Mouse (Mus musculus) forebrain, embryonic 16.5 days (tissue): ENCODE results near the gene Ywhae. TPM values are rescaled to one million over a fixed set of nuclear protein-coding genes. Genes with fewer than 3 reads are reported as not detected.

Experiments used
- ATAC-seq: fragments of 200-750 bp; cut with Nextera tagmentation; 2 replicates; pipeline ENCODE4 v1.8.0; 2017; ENCODE audit warnings: mild to moderate bottlenecking, moderate library complexity
- H3K27ac ChIP-seq: fragments of 300-500 bp; sonication (generic); 2 replicates; pipeline ENCODE4 v1.5.1; 2014; ENCODE audit warnings: low read length, control low read depth
- H3K27me3 ChIP-seq: fragments of 300-500 bp; sonication (generic); replicated peaks from 2 replicates; pipeline ENCODE4 v1.6.1; 2014; ENCODE audit warnings: low read length; ENCODE audit not compliant: control insufficient read depth, insufficient read depth
- H3K36me3 ChIP-seq: fragments of 300-500 bp; sonication (generic); 2 replicates; pipeline ENCODE4 v1.6.1; 2014; ENCODE audit not compliant: control insufficient read depth, insufficient read depth
- H3K4me1 ChIP-seq: fragments of 300-500 bp; sonication (generic); replicated peaks from 2 replicates; pipeline ENCODE4 v1.6.1; 2014; ENCODE audit warnings: low read length; ENCODE audit not compliant: control insufficient read depth, insufficient read depth
- H3K4me2 ChIP-seq: fragments of 300-500 bp; sonication (generic); 2 replicates; pipeline ENCODE4 v1.6.1; 2014; ENCODE audit warnings: mild to moderate bottlenecking, low read length, control low read depth
- H3K4me3 ChIP-seq: fragments of 300-500 bp; sonication (generic); replicated peaks from 2 replicates; pipeline ENCODE4 v1.5.1; 2014; ENCODE audit warnings: mild to moderate bottlenecking, low read length, control low read depth
- H3K9ac ChIP-seq: fragments of 300-500 bp; sonication (generic); replicated peaks from 2 replicates; pipeline ENCODE4 v1.6.1; 2014; ENCODE audit warnings: low read depth, low read length, control low read depth
- H3K9me3 ChIP-seq: fragments of 300-500 bp; sonication (generic); 2 replicates; pipeline ENCODE4 v1.6.1; 2016; ENCODE audit warnings: low read length; ENCODE audit not compliant: control insufficient read depth
- WGBS: fragments of 180-500 bp; shearing (Covaris S2); extraction: QIAGEN DNeasy Blood & Tissue Kit; methylation state at CpG from one replicate; pipeline ENCODE4 v1.1.7; 2014; 5-methylcytosine and 5-hydroxymethylcytosine counted together
- polyA plus RNA-seq: library from polyadenylated mRNA; unstranded; fragments of >200 nt; fragmentation: Nextera tagmentation; extraction: Ambion mirVana; gene quantifications from 2 replicates; pipeline ENCODE4 v1.2.1, GENCODE M21; 2015

Ywhae gene
- polyA plus RNA-seq, 1 experiment from 2014 or later = 1,407 TPM

DNA sequence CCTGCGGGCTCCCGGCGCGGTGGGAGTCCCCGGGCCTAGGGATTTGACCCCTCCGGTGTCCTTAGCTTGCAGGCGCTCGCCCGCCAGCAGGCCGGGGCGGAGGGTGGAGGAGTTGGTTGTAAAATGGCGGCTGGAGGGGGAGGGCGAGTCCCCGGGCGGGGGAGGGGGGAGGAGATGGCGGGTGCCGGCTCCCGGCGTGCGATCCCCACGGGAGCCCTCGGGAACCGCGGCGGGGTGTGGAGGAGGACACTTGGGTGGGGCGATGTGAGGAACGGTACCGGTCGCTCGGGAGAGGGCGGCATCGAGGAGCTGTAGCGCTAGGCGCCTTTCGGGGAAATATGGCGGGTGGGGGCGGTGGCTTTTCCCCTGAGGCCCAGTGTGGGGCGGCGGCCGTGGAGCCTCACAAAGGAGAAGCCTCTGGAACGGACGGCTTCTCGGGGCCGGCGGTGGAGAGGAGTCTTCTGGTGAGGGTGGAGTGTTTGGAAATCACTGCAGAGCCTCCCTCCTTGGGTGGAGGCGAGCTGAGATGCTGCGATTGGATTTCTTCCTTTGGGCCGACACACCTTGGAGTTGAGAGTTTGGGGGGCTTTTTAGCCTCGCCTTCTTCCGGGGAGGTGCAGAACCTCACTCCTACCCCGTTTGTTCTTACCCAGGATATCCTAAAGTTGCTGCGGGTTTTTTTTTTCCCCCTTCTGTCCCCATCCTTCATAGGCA is 715 bp downstream of the Ywhae start:
- Histone ChIP-seq H3K9ac (peak overlapping the region; percentile 99), H3K4me3 (peak overlapping the region; percentile 84), H3K27me3 (no peaks in the 10 kb centered on the region), H3K27ac (peak overlapping the region; percentile 99), H3K4me2 (peak overlapping the region; percentile 77), H3K9me3 (no peaks in the 10 kb centered on the region), H3K4me1 (peaks cover 38% of the 10 kb centered on the region), H3K36me3 (no peaks in the 10 kb centered on the region)
- WGBS = under 1% methylated on average over 42 of the region's 52 CpGs
- ATAC-seq = peak; percentile 57

DNA sequence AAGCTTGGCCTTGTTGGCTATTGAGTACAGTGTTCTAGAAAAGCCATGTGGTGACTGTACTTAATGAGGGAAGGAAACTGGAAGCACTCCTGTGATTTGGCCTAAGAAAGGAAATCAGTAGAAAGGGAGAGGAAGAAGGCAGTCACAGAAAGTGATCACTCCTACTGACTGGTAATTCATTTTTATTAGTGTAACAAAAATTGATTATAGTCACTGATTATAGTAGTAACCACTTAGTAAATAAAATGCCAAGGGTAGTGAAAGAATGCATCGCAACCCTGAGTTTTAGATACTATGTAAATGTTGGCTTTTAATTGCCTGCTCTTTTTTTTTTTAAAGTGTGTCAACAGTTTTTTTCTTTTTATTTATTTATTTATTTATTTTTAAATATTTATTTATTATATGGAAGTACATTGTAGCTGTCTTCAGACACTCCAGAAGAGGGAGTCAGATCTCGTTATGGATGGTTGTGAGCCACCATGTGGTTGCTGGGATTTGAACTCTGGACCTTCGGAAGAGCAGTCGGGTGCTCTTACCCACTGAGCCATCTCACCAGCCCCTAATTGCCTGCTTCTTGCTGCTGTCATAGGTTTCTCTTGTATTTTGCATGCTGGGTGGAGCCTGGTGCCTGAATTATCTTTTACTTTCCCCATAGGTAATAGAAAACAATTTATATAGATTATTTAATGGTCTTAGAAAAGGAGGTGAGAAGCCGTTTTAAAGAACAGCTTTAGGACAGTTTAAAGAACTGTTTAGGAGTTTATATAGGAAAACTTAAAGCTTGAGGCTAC is 3.0 kb downstream of the Ywhae start:
- Histone ChIP-seq H3K9me3 (no peaks in the 10 kb centered on the region), H3K27me3 (no peaks in the 10 kb centered on the region), H3K4me2 (peak overlapping the region; percentile 77), H3K9ac (no peak overlapping the region), H3K4me1 (peaks cover 44% of the 10 kb centered on the region), H3K4me3 (peak overlapping the region; percentile 84), H3K27ac (no peak overlapping the region), H3K36me3 (no peaks in the 10 kb centered on the region)
- 77% methylated on average over 5 of the region's 5 CpGs for WGBS
- no peak for ATAC-seq

DNA sequence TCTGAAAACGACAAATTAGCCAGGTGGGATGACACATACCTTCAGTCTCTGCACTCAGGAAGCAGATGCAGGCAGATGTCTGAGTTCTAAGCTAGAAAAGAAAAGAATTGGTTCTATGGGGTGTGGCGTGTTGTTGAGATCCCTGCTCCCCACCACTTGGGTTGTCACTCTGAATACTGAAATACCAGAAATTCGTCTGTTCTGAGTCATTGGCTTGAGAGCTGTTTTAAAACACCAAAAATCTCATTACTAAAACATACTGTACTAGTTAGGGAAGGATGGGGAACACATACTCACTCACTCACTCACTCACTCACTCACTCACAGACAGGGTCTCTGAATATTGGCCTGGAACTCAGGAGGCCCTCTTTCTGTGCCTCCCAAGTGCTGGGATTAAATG is 4.3 kb downstream of the Ywhae start:
- Histone ChIP-seq H3K36me3 (no peaks in the 10 kb centered on the region), H3K27me3 (no peaks in the 10 kb centered on the region), H3K27ac (no peak overlapping the region), H3K9me3 (no peaks in the 10 kb centered on the region), H3K9ac (no peak overlapping the region), H3K4me3 (no peak overlapping the region), H3K4me1 (peaks cover 45% of the 10 kb centered on the region), H3K4me2 (peak overlapping the region; percentile 16)
- 54% methylated on average over 3 of the region's 3 CpGs for WGBS
- no peak for ATAC-seq

DNA sequence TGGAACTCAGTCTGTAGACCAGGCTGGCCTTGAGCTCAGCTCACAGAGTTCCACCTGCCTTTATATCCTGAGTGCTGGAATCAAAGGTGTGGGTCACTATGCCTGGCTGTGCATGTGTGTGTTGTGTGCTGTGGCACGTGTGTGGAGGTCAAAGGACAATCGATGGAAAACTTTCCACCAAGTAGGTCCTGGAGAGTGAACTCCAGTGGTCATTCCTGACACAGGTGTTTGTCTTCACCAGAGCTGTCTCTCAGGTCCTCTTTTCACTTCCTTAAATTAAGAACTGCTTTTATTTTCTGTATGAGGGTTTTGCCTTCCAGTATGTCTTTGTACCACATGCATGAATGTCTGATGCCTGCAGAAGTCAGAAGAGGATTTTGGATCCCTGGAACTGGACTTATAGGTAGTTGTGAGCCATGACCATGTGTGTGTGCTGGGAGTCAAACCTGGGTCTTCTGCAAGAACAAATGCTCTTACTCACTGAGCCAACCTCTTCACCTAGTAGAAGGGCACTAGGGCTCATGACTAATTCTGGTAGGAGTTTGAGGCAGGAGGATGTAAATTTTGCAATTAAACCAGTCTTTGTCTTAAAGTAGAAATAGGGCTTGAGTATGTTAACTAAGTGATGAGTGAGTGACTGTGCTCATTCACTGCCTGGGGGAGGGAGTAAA is 5.3 kb downstream of the Ywhae start:
- no peak for ATAC-seq
- Histone ChIP-seq H3K4me1 (peaks cover 40% of the 10 kb centered on the region), H3K4me3 (no peak overlapping the region), H3K9me3 (no peaks in the 10 kb centered on the region), H3K27ac (no peak overlapping the region), H3K9ac (no peak overlapping the region), H3K27me3 (no peaks in the 10 kb centered on the region), H3K36me3 (no peaks in the 10 kb centered on the region; the same call in 1 of the 2 replicates), H3K4me2 (no peak overlapping the region)
- 83% methylated on average over 2 of the region's 2 CpGs for WGBS

DNA sequence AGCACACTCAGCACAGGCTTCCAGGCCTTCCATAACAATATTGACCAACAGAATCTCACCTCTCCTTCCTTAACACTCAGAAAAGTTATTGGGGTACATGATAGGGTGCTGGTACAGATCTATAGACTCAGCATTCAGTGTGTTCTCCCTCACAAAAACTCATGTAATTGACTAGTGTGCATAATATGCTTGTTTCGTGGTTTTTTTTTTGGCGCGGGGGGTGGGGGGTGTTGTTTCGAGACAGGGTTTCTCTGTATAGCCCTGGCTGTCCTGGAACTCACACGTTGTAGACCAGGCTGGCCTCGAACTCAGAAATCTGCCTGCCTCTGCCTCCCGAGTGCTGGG is 5.8 kb downstream of the Ywhae start:
- no peak for ATAC-seq
- H3K9me3 ChIP-seq = no peaks in the 10 kb centered on the region
- WGBS = 98% methylated on average over 7 of the region's 7 CpGs
- peaks cover 40% of the 10 kb centered on the region for H3K4me1 ChIP-seq
- no peak overlapping the region for H3K4me3 ChIP-seq
- H3K27me3 ChIP-seq = no peaks in the 10 kb centered on the region
- H3K4me2 ChIP-seq = no peak overlapping the region
- H3K9ac ChIP-seq = no peak overlapping the region
- H3K36me3 ChIP-seq = peaks cover 2% of the 10 kb centered on the region; the same call in 1 of the 2 replicates
- no peak overlapping the region for H3K27ac ChIP-seq

DNA sequence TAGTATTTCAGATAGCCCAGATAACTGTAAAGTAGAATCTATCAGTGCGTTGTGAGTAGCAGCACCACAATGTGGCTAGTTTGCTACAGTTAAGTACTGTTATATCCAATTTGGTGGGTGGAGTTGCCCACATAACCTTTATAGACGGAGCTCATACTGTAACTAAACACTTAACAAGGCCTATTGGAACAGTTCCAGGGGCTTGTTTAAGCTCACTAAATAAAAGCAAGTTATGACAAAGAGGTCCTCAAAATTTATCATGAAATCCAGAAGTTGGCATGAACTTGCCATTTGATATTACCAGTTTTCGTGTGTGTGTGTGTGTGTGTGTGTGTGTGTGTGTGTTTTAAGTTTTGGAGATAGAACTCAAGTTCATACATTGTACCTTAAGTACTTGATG is 7.5 kb downstream of the Ywhae start:
- 63% methylated on average over 3 of the region's 3 CpGs for WGBS
- Histone ChIP-seq H3K36me3 (peaks cover 2% of the 10 kb centered on the region; the same call in 1 of the 2 replicates), H3K4me2 (no peak overlapping the region), H3K27me3 (no peaks in the 10 kb centered on the region), H3K4me3 (no peak overlapping the region), H3K4me1 (peaks cover 32% of the 10 kb centered on the region), H3K9me3 (0 out of 2 replicates have a peak, but pooled peaks cover 4% of the 10 kb centered on the region), H3K27ac (no peak overlapping the region), H3K9ac (no peak overlapping the region)
- no peak for ATAC-seq

DNA sequence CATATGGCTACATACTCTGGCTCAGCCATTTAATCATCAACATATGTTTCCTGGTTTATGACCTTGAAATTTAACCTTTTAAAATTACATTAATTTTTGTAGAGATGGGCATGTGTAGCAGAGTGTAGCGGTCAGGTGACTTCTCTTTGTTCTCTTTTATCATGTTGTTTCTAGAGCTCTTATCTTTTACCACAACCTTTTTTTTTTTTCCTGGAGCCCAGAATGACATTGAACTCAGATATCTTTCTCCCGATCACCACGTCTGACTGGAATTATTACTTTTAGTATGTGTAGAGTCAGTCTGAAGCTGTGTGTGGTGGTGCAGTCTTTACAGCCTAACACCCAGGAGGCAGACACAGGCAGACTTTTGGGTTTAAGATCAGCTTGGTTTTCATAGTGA is 8.9 kb downstream of the Ywhae start:
- no peak overlapping the region for H3K27ac ChIP-seq
- no peak overlapping the region for H3K4me3 ChIP-seq
- 85% methylated on average over 3 of the region's 3 CpGs for WGBS
- no peak for ATAC-seq
- no peaks in the 10 kb centered on the region for H3K27me3 ChIP-seq
- H3K9me3 ChIP-seq = 0 out of 2 replicates have a peak, but pooled peaks cover 4% of the 10 kb centered on the region
- no peak overlapping the region for H3K9ac ChIP-seq
- peaks cover 2% of the 10 kb centered on the region; the same call in 1 of the 2 replicates for H3K36me3 ChIP-seq
- H3K4me1 ChIP-seq = peaks cover 22% of the 10 kb centered on the region
- H3K4me2 ChIP-seq = no peak overlapping the region

DNA sequence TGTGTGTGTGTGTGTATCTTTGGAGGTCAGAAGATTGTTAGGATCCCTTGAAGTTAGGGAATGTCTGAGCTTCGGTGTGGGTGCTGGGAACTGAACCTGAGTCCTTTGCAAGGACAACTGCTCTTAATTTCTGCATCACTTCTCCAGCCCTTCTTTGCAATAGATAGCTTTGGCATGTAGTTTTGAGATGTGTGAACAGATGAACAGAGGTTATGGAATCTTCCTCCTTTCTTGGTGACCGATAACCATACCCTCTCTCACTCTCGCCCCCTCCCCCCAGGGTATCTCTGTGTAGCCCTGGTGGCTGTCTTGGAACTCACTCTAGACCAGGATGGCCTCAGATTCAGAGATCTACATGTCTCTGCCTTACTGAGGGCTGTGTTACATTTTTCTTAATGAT is 12.1 kb downstream of the Ywhae start:
- no peak overlapping the region for H3K4me3 ChIP-seq
- H3K27ac ChIP-seq = no peak overlapping the region
- 0 out of 2 replicates have a peak, but pooled peaks cover 4% of the 10 kb centered on the region for H3K9me3 ChIP-seq
- no peak overlapping the region for H3K4me2 ChIP-seq
- WGBS = 95% methylated on average over 3 of the region's 3 CpGs
- H3K4me1 ChIP-seq = peaks cover 22% of the 10 kb centered on the region
- no peaks in the 10 kb centered on the region for H3K27me3 ChIP-seq
- no peak overlapping the region for H3K9ac ChIP-seq
- peaks cover 2% of the 10 kb centered on the region; the same call in 1 of the 2 replicates for H3K36me3 ChIP-seq
- ATAC-seq = no peak

DNA sequence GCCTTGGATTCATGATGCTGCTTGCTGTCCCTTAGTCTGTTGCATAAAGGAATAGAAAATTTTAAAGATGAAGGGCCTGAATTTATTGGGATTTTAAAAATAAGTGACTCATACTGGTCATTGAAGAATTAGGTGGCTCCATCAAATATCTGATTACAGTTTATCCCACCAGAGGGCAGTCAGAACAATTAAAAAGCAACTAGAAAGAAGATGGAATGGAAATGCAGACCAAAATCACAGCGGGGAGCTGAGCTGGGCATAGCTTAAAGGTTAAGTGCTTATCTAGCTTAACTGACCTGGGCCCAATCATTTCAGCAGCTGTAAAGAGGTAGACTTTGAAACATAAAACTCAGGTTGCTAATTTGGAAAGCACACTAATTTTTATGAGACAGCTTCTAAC is 17.9 kb downstream of the Ywhae start:
- Histone ChIP-seq H3K9ac (no peak overlapping the region), H3K4me3 (no peak overlapping the region), H3K27ac (no peak overlapping the region), H3K36me3 (no peaks in the 10 kb centered on the region), H3K27me3 (no peaks in the 10 kb centered on the region), H3K4me2 (no peak overlapping the region), H3K9me3 (no peaks in the 10 kb centered on the region), H3K4me1 (peaks cover 24% of the 10 kb centered on the region)
- WGBS = 79% methylated on average over 1 of the region's 1 CpGs
- no peak for ATAC-seq
